Mouse (Mus musculus) hindbrain, embryonic 12.5 days (tissue): ENCODE results near the gene Col6a6. TPM values are rescaled to one million over a fixed set of nuclear protein-coding genes. Genes with fewer than 3 reads are reported as not detected.
"Not testable (repeated sequence)": the region's sequence is repeated elsewhere in the genome, so short reads cannot be mapped to it uniquely, and the experiment has no call there.

ENCODE experiments used
- ATAC-seq: fragments of 200-750 bp; cut with Nextera tagmentation; 2 replicates; pipeline ENCODE4 v1.8.0; 2017; ENCODE audit warnings: moderate TSS enrichment; ENCODE audit not compliant: low FRiP score
- H3K27ac ChIP-seq: fragments of 300-500 bp; sonication (generic); 2 replicates; pipeline ENCODE4 v1.5.1; 2016; ENCODE audit warnings: mild to moderate bottlenecking
- H3K27me3 ChIP-seq: fragments of 300-500 bp; sonication (generic); 2 replicates; pipeline ENCODE4 v1.6.1; 2016; ENCODE audit warnings: mild to moderate bottlenecking
- H3K36me3 ChIP-seq: fragments of 300-500 bp; sonication (generic); 2 replicates; pipeline ENCODE4 v1.6.1; 2016; ENCODE audit warnings: mild to moderate bottlenecking
- H3K4me1 ChIP-seq: fragments of 300-500 bp; sonication (generic); 2 replicates; pipeline ENCODE4 v1.6.1; 2016
- H3K4me2 ChIP-seq: fragments of 300-500 bp; sonication (generic); replicated peaks from 2 replicates; pipeline ENCODE4 v1.6.1; 2016; ENCODE audit warnings: mild to moderate bottlenecking
- H3K4me3 ChIP-seq: fragments of 300-500 bp; sonication (generic); 2 replicates; pipeline ENCODE4 v1.5.1; 2016; ENCODE audit warnings: mild to moderate bottlenecking
- H3K9ac ChIP-seq: fragments of 300-500 bp; sonication (generic); 2 replicates; pipeline ENCODE4 v1.6.1; 2016; ENCODE audit warnings: mild to moderate bottlenecking, moderate library complexity
- H3K9me3 ChIP-seq: fragments of 300-500 bp; sonication (generic); replicated peaks from 2 replicates; pipeline ENCODE4 v1.6.1; 2016; ENCODE audit warnings: mild to moderate bottlenecking
- WGBS: fragments of 180-500 bp; shearing (Covaris S2); methylation state at CpG from one replicate; pipeline ENCODE4 v1.1.7; 2016; 5-methylcytosine and 5-hydroxymethylcytosine counted together
- polyA plus RNA-seq: library from polyadenylated mRNA; unstranded; fragments of >200 nt; fragmentation: Nextera tagmentation; extraction: Ambion mirVana; gene quantifications from 2 replicates; pipeline ENCODE4 v1.2.1, GENCODE M21; 2016

Gene Col6a6
- polyA plus RNA-seq = 0.21 and 0.40 TPM in 2 replicates

- Histone ChIP-seq H3K9me3 (no peaks in the 10 kb centered on the region), H3K36me3 (no peaks in the 10 kb centered on the region), H3K4me2 (peak within 1 kb of the TSS; percentile 37), H3K4me1 (peaks cover 4% of the 10 kb centered on the region; the same call in 1 of the 2 replicates), H3K27me3 (peaks cover 5% of the 10 kb centered on the region; the same call in 1 of the 2 replicates), H3K27ac (no peak within 1 kb of the TSS), H3K9ac (no peak within 1 kb of the TSS; the same call in 1 of the 2 replicates), H3K4me3 (no peak within 1 kb of the TSS)
- no peak for ATAC-seq
- 22% methylated on average over 19 of the region's 20 CpGs for WGBS
These were observed at the start of gene Col6a6 for GRCm38 (mm10) chr9:105827791-105828385. Gene Col6a6, minus strand, starts transcription at chr9:105828160.

- Histone ChIP-seq H3K36me3 (no peaks in the 10 kb centered on the region), H3K4me2 (no peak overlapping the region), H3K4me1 (no peaks in the 10 kb centered on the region), H3K27ac (no peak overlapping the region), H3K9ac (no peak overlapping the region), H3K4me3 (no peak overlapping the region), H3K9me3 (no peaks in the 10 kb centered on the region), H3K27me3 (no peaks in the 10 kb centered on the region)
- no peak for ATAC-seq
- WGBS = 81% methylated on average over 4 of the region's 4 CpGs
These were observed 48.2 kb upstream of the Col6a6 start for GRCm38 (mm10) chr9:105876124-105876523.

GRCm38 (mm10) chr9:105871643-105872042 is 43.7 kb upstream of the Col6a6 start:
- Histone ChIP-seq H3K27ac (no peak overlapping the region), H3K4me1 (no peaks in the 10 kb centered on the region), H3K9me3 (no peaks in the 10 kb centered on the region), H3K36me3 (no peaks in the 10 kb centered on the region), H3K27me3 (no peaks in the 10 kb centered on the region), H3K4me2 (no peak overlapping the region), H3K4me3 (no peak overlapping the region), H3K9ac (no peak overlapping the region)
- no peak for ATAC-seq
- 76% methylated on average over 14 of the region's 14 CpGs for WGBS

GRCm38 (mm10) chr9:105857773-105858172 is 29.8 kb upstream of the Col6a6 start:
- Histone ChIP-seq H3K4me2 (no peak overlapping the region), H3K36me3 (no peaks in the 10 kb centered on the region), H3K9ac (no peak overlapping the region), H3K27me3 (no peaks in the 10 kb centered on the region), H3K4me1 (no peaks in the 10 kb centered on the region), H3K9me3 (no peaks in the 10 kb centered on the region), H3K27ac (no peak overlapping the region), H3K4me3 (no peak overlapping the region)
- no peak for ATAC-seq
- 21% methylated on average over 6 of the region's 6 CpGs for WGBS

GRCm38 (mm10) chr9:105852778-105853065 is 24.8 kb upstream of the Col6a6 start:
- Histone ChIP-seq H3K27ac (no peak overlapping the region), H3K27me3 (no peaks in the 10 kb centered on the region), H3K9ac (no peak overlapping the region), H3K4me2 (no peak overlapping the region), H3K4me3 (no peak overlapping the region), H3K36me3 (no peaks in the 10 kb centered on the region), H3K9me3 (no peaks in the 10 kb centered on the region), H3K4me1 (no peaks in the 10 kb centered on the region)
- ATAC-seq = no peak
- 86% methylated on average over 1 of the region's 1 CpGs for WGBS

GRCm38 (mm10) chr9:105852015-105852777 is 24.2 kb upstream of the Col6a6 start:
- 82% methylated on average over 14 of the region's 14 CpGs for WGBS
- no peaks in the 10 kb centered on the region for H3K9me3 ChIP-seq
- no peak overlapping the region for H3K27ac ChIP-seq
- H3K4me1 ChIP-seq = no peaks in the 10 kb centered on the region
- no peak for ATAC-seq
- no peak overlapping the region for H3K4me3 ChIP-seq
- no peaks in the 10 kb centered on the region for H3K36me3 ChIP-seq
- no peak overlapping the region for H3K9ac ChIP-seq
- H3K27me3 ChIP-seq = no peaks in the 10 kb centered on the region
- H3K4me2 ChIP-seq = no peak overlapping the region

- 92% methylated on average over 3 of the region's 3 CpGs for WGBS
- Histone ChIP-seq H3K36me3 (no peaks in the 10 kb centered on the region), H3K4me1 (no peaks in the 10 kb centered on the region), H3K27me3 (no peaks in the 10 kb centered on the region), H3K9me3 (no peaks in the 10 kb centered on the region), H3K4me2 (no peak overlapping the region), H3K27ac (no peak overlapping the region), H3K4me3 (no peak overlapping the region), H3K9ac (no peak overlapping the region)
- ATAC-seq = no peak
These were observed 23.1 kb upstream of the Col6a6 start for GRCm38 (mm10) chr9:105851011-105851410.

GRCm38 (mm10) chr9:105848396-105848795 is 20.4 kb upstream of the Col6a6 start:
- WGBS = 80% methylated on average over 4 of the region's 4 CpGs
- no peaks in the 10 kb centered on the region for H3K36me3 ChIP-seq
- H3K4me3 ChIP-seq = no peak overlapping the region
- no peak overlapping the region for H3K4me2 ChIP-seq
- H3K27ac ChIP-seq = no peak overlapping the region
- H3K9ac ChIP-seq = no peak overlapping the region
- H3K9me3 ChIP-seq = no peaks in the 10 kb centered on the region
- ATAC-seq = no peak
- no peaks in the 10 kb centered on the region for H3K27me3 ChIP-seq
- no peaks in the 10 kb centered on the region for H3K4me1 ChIP-seq

- ATAC-seq = no peak
- H3K4me3 ChIP-seq = no peak overlapping the region
- no peaks in the 10 kb centered on the region for H3K4me1 ChIP-seq
- H3K27me3 ChIP-seq = no peaks in the 10 kb centered on the region
- H3K27ac ChIP-seq = no peak overlapping the region
- WGBS = 88% methylated on average over 5 of the region's 5 CpGs
- no peak overlapping the region for H3K4me2 ChIP-seq
- H3K36me3 ChIP-seq = no peaks in the 10 kb centered on the region
- H3K9me3 ChIP-seq = no peaks in the 10 kb centered on the region
- no peak overlapping the region for H3K9ac ChIP-seq
These were observed 19.3 kb upstream of the Col6a6 start for GRCm38 (mm10) chr9:105847261-105847660.

- not testable (repeated sequence) for H3K4me3 ChIP-seq, H3K4me2 ChIP-seq, H3K27me3 ChIP-seq, H3K36me3 ChIP-seq, H3K9me3 ChIP-seq, H3K9ac ChIP-seq, H3K27ac ChIP-seq, H3K4me1 ChIP-seq, ATAC-seq
- WGBS = 55% methylated on average over 5 of the region's 5 CpGs
These were observed 13.4 kb upstream of the Col6a6 start for GRCm38 (mm10) chr9:105841386-105841785.

- Histone ChIP-seq H3K4me3 (no peak overlapping the region), H3K36me3 (no peaks in the 10 kb centered on the region), H3K27ac (no peak overlapping the region), H3K4me2 (no peak overlapping the region), H3K9ac (no peak overlapping the region), H3K9me3 (no peaks in the 10 kb centered on the region), H3K27me3 (no peaks in the 10 kb centered on the region), H3K4me1 (peaks cover 3% of the 10 kb centered on the region; the same call in 1 of the 2 replicates)
- ATAC-seq = no peak
- 85% methylated on average over 5 of the region's 5 CpGs for WGBS
These were observed 11.2 kb upstream of the Col6a6 start for GRCm38 (mm10) chr9:105839147-105839515.

- WGBS = 80% methylated on average over 4 of the region's 4 CpGs
- H3K4me1 ChIP-seq = peaks cover 3% of the 10 kb centered on the region; the same call in 1 of the 2 replicates
- no peak for ATAC-seq
These were observed 10.6 kb upstream of the Col6a6 start for GRCm38 (mm10) chr9:105838396-105839146.

More at GRCm38 (mm10) chr9:105838396-105839146, 10.6 kb upstream of the Col6a6 start:
- Histone ChIP-seq H3K9ac (no peak overlapping the region), H3K36me3 (no peaks in the 10 kb centered on the region), H3K9me3 (no peaks in the 10 kb centered on the region), H3K4me2 (no peak overlapping the region), H3K27ac (no peak overlapping the region), H3K4me3 (no peak overlapping the region), H3K27me3 (no peaks in the 10 kb centered on the region)
